Mouse (Mus musculus) kidney, adult 2 months (tissue): ENCODE measurements at regions not wholly inside any gene's neighbourhood (a gene's known extent, or its start where the extent isn't known, plus 50 kb on each side); places are given as distances from the start of the nearest gene placed in this dataset.

ENCODE experiments used
- CTCF ChIP-seq: fragments of 200-500 bp; conservative IDR thresholded peaks from 2 replicates; pipeline ENCODE4 v1.5.1; 2011; ENCODE audit warnings: low read depth, mild to moderate bottlenecking, control low read depth, low read length, moderate library complexity, mixed read lengths; ENCODE audit not compliant: insufficient read depth, insufficient read length
- POLR2A ChIP-seq: fragments of 200-500 bp; IDR thresholded peaks from one replicate; pipeline ENCODE4 v1.6.1; 2011; ENCODE audit warnings: low read depth, low read length, control low read depth

DNA sequence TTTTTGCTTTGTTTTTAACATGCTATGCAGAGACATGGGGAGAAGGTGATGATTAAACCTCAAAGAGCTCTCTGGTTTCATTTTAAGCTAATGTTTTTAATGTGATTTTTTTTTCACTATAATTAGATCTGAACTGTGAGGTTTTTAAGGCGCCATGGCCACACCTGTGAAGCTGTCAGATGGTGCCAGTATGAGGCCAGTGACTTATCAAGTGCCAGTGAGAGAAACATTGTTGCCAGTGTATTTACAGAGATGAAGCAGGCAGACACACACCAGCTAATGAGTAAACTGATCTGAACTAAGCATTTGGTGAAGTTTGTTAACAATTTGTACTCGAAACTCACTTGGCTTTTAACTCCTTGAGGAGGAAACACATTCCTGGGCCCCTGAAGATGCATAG, 99.3 kb upstream of the Abi3bp start:
- TF ChIP-seq CTCF, result no peak
- no peak for TF ChIP-seq POLR2A
